Mouse (Mus musculus): ENCODE data around the gene Fam217a. TPM values are rescaled to one million over a fixed set of nuclear protein-coding genes. Genes with fewer than 3 reads are reported as not detected.

The Fam217a gene
- 2.4 TPM for total RNA-seq (2023)

GRCm38 (mm10) chr13:34924210-34924609 is at the start of gene Fam217a, which contains the start of gene 4933417A18Rik:
Gene Fam217a (minus strand): TSS chr13:34924310.
Gene 4933417A18Rik (plus strand): TSS chr13:34924409.

GRCm38 (mm10) chr13:34963511-34964397 is 39.6 kb upstream of the Fam217a start, which contains the start of gene Eci3:
Gene Eci3 (minus strand): TSS chr13:34963810.

DNA sequence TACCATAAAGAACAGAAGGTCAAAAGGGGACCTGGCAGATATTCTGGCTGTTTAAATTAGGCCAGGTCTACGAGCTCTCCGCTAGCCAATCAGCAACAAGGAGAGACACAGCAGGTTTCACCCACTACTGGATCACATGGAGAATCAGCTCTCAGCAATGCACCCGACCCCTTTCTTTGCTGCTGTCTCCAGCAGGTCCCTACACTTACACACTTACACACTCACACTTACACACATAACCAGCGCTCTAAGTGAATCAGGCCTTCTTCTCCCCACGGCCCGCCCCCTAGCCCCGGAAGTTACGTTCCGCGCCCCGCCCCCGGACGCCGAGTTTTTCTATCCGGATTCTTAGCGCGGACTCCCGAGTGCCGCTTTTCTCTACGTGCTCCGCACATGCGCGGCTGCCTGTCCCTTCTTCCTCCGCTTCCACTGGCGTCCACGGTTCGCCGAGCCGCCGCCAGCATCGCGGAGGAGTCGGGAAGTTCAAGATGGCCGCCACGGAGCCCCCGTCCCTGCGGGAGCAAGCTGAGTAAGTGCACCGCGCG is 48.9 kb downstream of the Fam217a start, which contains the start of gene Prpf4b:
Prpf4b (plus strand) TSS at position 137 of the 545 bp plus-strand sequence.

Other genes starting within 250 kb of the Fam217a start
- not detected for gene Fam50b, start 189.5 kb downstream of the Fam217a start, total RNA-seq (2023)
- 178 TPM for gene Prpf4b, start 49.0 kb downstream of the Fam217a start, total RNA-seq (2023)
- not detected for gene 4933417A18Rik, start 99 bp upstream of the Fam217a start, total RNA-seq (2023)
- gene Eci3, start 39.5 kb upstream of the Fam217a start, total RNA-seq (2023) = not detected
- 28.2 TPM for gene Eci2, start 102.8 kb upstream of the Fam217a start, total RNA-seq (2023)